Mouse (Mus musculus): ENCODE results near the gene Map3k3.

GRCm38 (mm10) chr11:106157154-106157553, 72.7 kb downstream of the Map3k3 start:
- TF ChIP-seq CHD2 (IDR thresholded peaks at IDR 0.05; ENCODE audit: low read depth, low read length): no peak
- TF ChIP-seq HCFC1 (IDR thresholded peaks at IDR 0.05; ENCODE audit: borderline replicate concordance, insufficient read depth, low read length): no peak
- no peak for TF ChIP-seq MAFK (IDR thresholded peaks at IDR 0.05; ENCODE audit: insufficient read depth, low read depth, low read length)
- no peak for TF ChIP-seq ZC3H11A (IDR thresholded peaks at IDR 0.05; ENCODE audit: borderline replicate concordance, low read depth, low read length)

Measured in ES-E14 (cell line).